Mouse (Mus musculus): ENCODE measurements around the gene Plekhh2.

GRCm38 (mm10) chr17:84573305-84573704 is 61.6 kb downstream of the Plekhh2 start:
- TF ChIP-seq MYB (IDR thresholded peaks at IDR 0.05; ENCODE audit: low read depth, low read length) (no peak), POLR2A (IDR thresholded peaks at IDR 0.05; ENCODE audit: control insufficient read depth in 1 of 2, insufficient read depth in 1 of 2, low read depth in 1 of 2, low read length in 2 of 2, poor library complexity in 1 of 2) (no peak), EP300 (IDR thresholded peaks at IDR 0.05; ENCODE audit: low read depth in 1 of 2, low read length in 2 of 2) (no peak), MAFK (IDR thresholded peaks at IDR 0.05; ENCODE audit: borderline replicate concordance, low read depth, low read length) (no peak)

All from MEL (cell line).